Mouse (Mus musculus): Measurements from ENCODE around the gene Nrxn3.

Nrxn3 gene

GRCm38 (mm10) chr12:89817072-89817773, 1094.5 kb downstream of the Nrxn3 start:
- no peak for DNase-seq (ENCODE audit: low spot score)

- DNase-seq (ENCODE audit: low spot score): no peak
Observed at GRCm38 (mm10) chr12:89818200-89818599, 1095.5 kb downstream of the Nrxn3 start.

- DNase-seq (ENCODE audit: low spot score): no peak
Observed at GRCm38 (mm10) chr12:89822141-89822540, 1099.5 kb downstream of the Nrxn3 start.

GRCm38 (mm10) chr12:89829927-89830326, 1107.3 kb downstream of the Nrxn3 start:
- no peak for DNase-seq (ENCODE audit: low spot score)

GRCm38 (mm10) chr12:89830350-89830749, 1107.7 kb downstream of the Nrxn3 start:
- DNase-seq (ENCODE audit: low spot score): no peak

GRCm38 (mm10) chr12:89831300-89831699, 1108.6 kb downstream of the Nrxn3 start:
- no peak for DNase-seq (ENCODE audit: low spot score)

- DNase-seq (ENCODE audit: low spot score): no peak
Observed at GRCm38 (mm10) chr12:89836271-89836670, 1113.6 kb downstream of the Nrxn3 start.

GRCm38 (mm10) chr12:89842861-89843260, 1120.2 kb downstream of the Nrxn3 start:
- no peak for DNase-seq (ENCODE audit: low spot score)

- no peak for DNase-seq (ENCODE audit: low spot score)
Observed at GRCm38 (mm10) chr12:89848116-89848515, 1125.4 kb downstream of the Nrxn3 start.

GRCm38 (mm10) chr12:89854355-89854754, 1131.7 kb downstream of the Nrxn3 start:
- DNase-seq (ENCODE audit: low spot score): no peak

- no peak for DNase-seq (ENCODE audit: low spot score)
Observed at GRCm38 (mm10) chr12:89867124-89867523, 1144.4 kb downstream of the Nrxn3 start.

GRCm38 (mm10) chr12:89882617-89883370, 1160.1 kb downstream of the Nrxn3 start:
- DNase-seq (ENCODE audit: low spot score): no peak

GRCm38 (mm10) chr12:89884576-89884975, 1161.9 kb downstream of the Nrxn3 start:
- no peak for DNase-seq (ENCODE audit: low spot score)

GRCm38 (mm10) chr12:89888647-89889046, 1166.0 kb downstream of the Nrxn3 start:
- DNase-seq (ENCODE audit: low spot score): no peak

GRCm38 (mm10) chr12:89896901-89897300, 1174.2 kb downstream of the Nrxn3 start:
- no peak for DNase-seq (ENCODE audit: low spot score)

- DNase-seq (ENCODE audit: low spot score): no peak
Observed at GRCm38 (mm10) chr12:89909578-89909977, 1186.9 kb downstream of the Nrxn3 start.

GRCm38 (mm10) chr12:89918138-89918829, 1195.6 kb downstream of the Nrxn3 start:
- DNase-seq (ENCODE audit: low spot score): no peak

- no peak for DNase-seq (ENCODE audit: low spot score)
Observed at GRCm38 (mm10) chr12:89932338-89932737, 1209.7 kb downstream of the Nrxn3 start.

GRCm38 (mm10) chr12:89933630-89934029, 1211.0 kb downstream of the Nrxn3 start:
- no peak for DNase-seq (ENCODE audit: low spot score)

GRCm38 (mm10) chr12:89940746-89941145, 1218.1 kb downstream of the Nrxn3 start:
- DNase-seq (ENCODE audit: low spot score): no peak

GRCm38 (mm10) chr12:89945911-89946502, 1223.3 kb downstream of the Nrxn3 start:
- DNase-seq (ENCODE audit: low spot score): no peak

GRCm38 (mm10) chr12:89946522-89946921, 1223.8 kb downstream of the Nrxn3 start:
- DNase-seq (ENCODE audit: low spot score): no peak

All from layer of hippocampus, adult 9-10 months (tissue).